8 mouse cellular contexts compared by ENCODE assay signal in the genomic region with DNA sequence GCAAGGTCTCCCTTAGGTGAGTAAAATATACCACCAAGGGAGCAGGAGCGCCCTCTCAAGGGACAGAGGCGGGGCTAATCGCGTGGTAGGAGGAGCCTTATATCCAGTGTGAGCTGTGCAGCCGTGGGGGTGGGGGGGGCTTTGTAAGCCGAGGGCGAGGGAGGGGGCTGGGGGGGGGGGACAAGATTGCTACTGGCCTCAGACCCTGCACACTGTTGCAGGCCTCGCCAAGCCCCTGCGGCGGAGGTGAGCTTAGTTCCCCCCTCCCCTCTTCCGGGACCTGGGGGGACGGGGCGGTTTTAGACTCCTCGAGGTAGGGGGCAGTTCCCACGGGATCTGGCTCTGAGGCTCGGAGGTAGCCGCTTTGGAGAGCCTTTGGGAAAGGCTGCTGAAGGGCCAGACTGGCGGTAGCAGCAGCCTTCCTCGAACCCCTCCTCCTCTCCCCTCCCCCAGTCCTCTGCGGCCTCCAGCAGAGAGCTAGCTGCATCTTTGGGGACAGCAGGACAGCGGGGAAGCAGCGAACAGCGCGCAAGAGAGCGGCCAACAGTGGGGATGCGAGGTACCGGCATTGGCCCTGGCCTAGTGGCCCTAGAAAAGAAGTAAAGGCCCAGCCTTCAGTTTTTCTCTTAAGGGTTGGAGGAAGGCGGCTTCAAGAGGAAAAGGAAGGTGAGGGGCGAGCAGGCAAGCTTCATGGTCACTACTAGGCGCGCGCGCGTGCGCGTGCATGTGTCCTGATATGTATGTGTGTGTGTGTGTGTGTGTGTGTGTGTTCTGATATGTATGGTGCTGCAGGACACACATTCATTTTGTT. TPM values are rescaled to one million over a fixed set of nuclear protein-coding genes. Genes with fewer than 3 reads are reported as not detected.
DNase-seq lines count a peak whose midpoint lies in the region; ATAC-seq lines count a peak whose summit lies in the region.

Huwe1 (plus strand) TSS at position 107 of the 811 bp plus-strand sequence.

- H3K9me3 ChIP-seq in erythroblast, embryonic 14.5 days (ENCODE audit: control insufficient read depth, low read length): peaks cover 16% of the 10 kb centered on the region
- 0 out of 2 replicates have a peak, but pooled peaks cover 4% of the 10 kb centered on the region for H3K9me3 ChIP-seq in heart, embryonic 12.5 days (replicated peaks)
- no peaks in the 10 kb centered on the region for H3K9me3 ChIP-seq in kidney, embryonic 16.5 days (ENCODE audit: low read length)
- no peaks in the 10 kb centered on the region for H3K9me3 ChIP-seq in liver, embryonic 11.5 days (ENCODE audit: control insufficient read depth, low read length)

- 16% methylated on average over 33 of the region's 36 CpGs for WGBS in heart, embryonic 12.5 days
- 13% methylated on average over 31 of the region's 36 CpGs for WGBS in kidney, embryonic 16.5 days
- 13% methylated on average over 35 of the region's 36 CpGs for WGBS in liver, embryonic 11.5 days

- peaks cover 5% of the 10 kb centered on the region; the same call in 1 of the 2 replicates for H3K27me3 ChIP-seq in erythroblast, embryonic 14.5 days (ENCODE audit: control insufficient read depth)
- no peaks in the 10 kb centered on the region for H3K27me3 ChIP-seq in heart, embryonic 12.5 days (replicated peaks)
- H3K27me3 ChIP-seq in kidney, embryonic 16.5 days (ENCODE audit: insufficient read depth, low read length): peaks cover 4% of the 10 kb centered on the region; the same call in 1 of the 2 replicates
- no peaks in the 10 kb centered on the region; the same call in 1 of the 2 replicates for H3K27me3 ChIP-seq in liver, embryonic 11.5 days (replicated peaks; ENCODE audit: control insufficient read depth, insufficient read depth, low read length)
- H3K27me3 ChIP-seq in splenic B cell, adult 2 months (ENCODE audit: control insufficient read depth, insufficient read depth, low read length, poor library complexity, severe bottlenecking): no peaks in the 10 kb centered on the region

- peak within 1 kb of the TSS; percentile 55 for H3K4me2 ChIP-seq in heart, embryonic 12.5 days
- H3K4me2 ChIP-seq in kidney, embryonic 16.5 days (replicated peaks; ENCODE audit: low read depth, low read length): peak within 1 kb of the TSS; percentile 49
- H3K4me2 ChIP-seq in liver, embryonic 11.5 days: peak within 1 kb of the TSS; percentile 69

- peak; percentile 69 for DNase-seq in CD4-positive helper T cell, adult 2 months (ENCODE audit: low read depth, low spot score)
- DNase-seq in brain, adult 2 months (ENCODE audit: low read depth, low spot score): peak; percentile 82
- DNase-seq in liver, embryonic 11.5 days (ENCODE audit: low spot score): peak; percentile 81
- DNase-seq in naive thymus-derived CD4-positive, alpha-beta T cell, adult 2 months (ENCODE audit: low read depth): peak; percentile 74
- DNase-seq in splenic B cell, adult 2 months (ENCODE audit: low read depth, low spot score): peak; percentile 63

- peak within 1 kb of the TSS; percentile 97 for H3K27ac ChIP-seq in heart, embryonic 12.5 days (ENCODE audit: poor library complexity, severe bottlenecking)
- H3K27ac ChIP-seq in kidney, embryonic 16.5 days (ENCODE audit: low read length): peak within 1 kb of the TSS; percentile 96
- H3K27ac ChIP-seq in liver, embryonic 11.5 days (ENCODE audit: low read depth, low read length): peak within 1 kb of the TSS; percentile 86

- peak; percentile 62 for ATAC-seq in heart, embryonic 12.5 days (ENCODE audit: insufficient number of reproducible peaks, low FRiP score)
- peak; percentile 70 for ATAC-seq in kidney, embryonic 16.5 days (ENCODE audit: low FRiP score, low TSS enrichment)
- peak; percentile 54 for ATAC-seq in liver, embryonic 11.5 days (replicated peaks; ENCODE audit: low FRiP score)

- H3K9ac ChIP-seq in heart, embryonic 12.5 days: peak within 1 kb of the TSS; percentile 70
- peak within 1 kb of the TSS; percentile 78 for H3K9ac ChIP-seq in kidney, embryonic 16.5 days (replicated peaks; ENCODE audit: low read length)
- H3K9ac ChIP-seq in liver, embryonic 11.5 days (ENCODE audit: low read depth, low read length): peak within 1 kb of the TSS; percentile 74

- peak within 1 kb of the TSS; percentile 90 for H3K4me3 ChIP-seq in erythroblast, embryonic 14.5 days (replicated peaks)
- H3K4me3 ChIP-seq in heart, embryonic 12.5 days: peak within 1 kb of the TSS; percentile 70
- H3K4me3 ChIP-seq in kidney, embryonic 16.5 days (ENCODE audit: low read length): peak within 1 kb of the TSS; percentile 63
- H3K4me3 ChIP-seq in liver, embryonic 11.5 days (ENCODE audit: low read depth, low read length): peak within 1 kb of the TSS; percentile 65

- H3K36me3 ChIP-seq in erythroblast, embryonic 14.5 days (ENCODE audit: control insufficient read depth): no peaks in the 10 kb centered on the region
- no peaks in the 10 kb centered on the region for H3K36me3 ChIP-seq in heart, embryonic 12.5 days
- no peaks in the 10 kb centered on the region for H3K36me3 ChIP-seq in kidney, embryonic 16.5 days (ENCODE audit: insufficient read depth, low read length)
- H3K36me3 ChIP-seq in liver, embryonic 11.5 days (ENCODE audit: control insufficient read depth, insufficient read depth, low read length): no peaks in the 10 kb centered on the region
- no peaks in the 10 kb centered on the region for H3K36me3 ChIP-seq in splenic B cell, adult 2 months (ENCODE audit: control insufficient read depth, insufficient read depth, low read length, poor library complexity, severe bottlenecking)

- peaks cover 21% of the 10 kb centered on the region for H3K4me1 ChIP-seq in erythroblast, embryonic 14.5 days (ENCODE audit: control insufficient read depth)
- H3K4me1 ChIP-seq in heart, embryonic 12.5 days (replicated peaks): no peaks in the 10 kb centered on the region
- H3K4me1 ChIP-seq in kidney, embryonic 16.5 days (ENCODE audit: insufficient read depth, low read length): no peaks in the 10 kb centered on the region
- H3K4me1 ChIP-seq in liver, embryonic 11.5 days (replicated peaks; ENCODE audit: control insufficient read depth, insufficient read depth, low read length): no peaks in the 10 kb centered on the region

RNA-seq across cellular contexts. Expression of gene Huwe1, which starts in this region (rescaled TPM):
- polyA plus RNA-seq in erythroblast, embryonic 14.5 days (2012): 0.88 and 0.98 TPM in 2 replicates
- 41.9 and 47.5 TPM in 2 replicates for polyA plus RNA-seq in heart, embryonic 12.5 days (2016; fragmentation: Nextera tagmentation; extraction: Ambion mirVana)
- 52.4 and 54.2 TPM in 2 replicates for polyA plus RNA-seq in kidney, embryonic 16.5 days (2015; fragmentation: Nextera tagmentation; extraction: Ambion mirVana)
- 35.4 and 41.2 TPM in 2 replicates for polyA plus RNA-seq in liver, embryonic 11.5 days (2014; fragmentation: Nextera tagmentation; extraction: Ambion mirVana)

Comparison
In these comparisons a context has a peak if more than half of its experiments do, and no peak if none do; other contexts are left out.
1. Peak in every context shown above with its lines: DNase-seq, ATAC-seq, H3K4me3 ChIP-seq and H3K27ac ChIP-seq.
2. RNA of gene Huwe1 (polyA plus RNA-seq): 52.4 to 54.2 TPM in kidney, embryonic 16.5 days, 41.9 to 47.5 TPM in heart, embryonic 12.5 days and 35.4 to 41.2 TPM in liver, embryonic 11.5 days; 0.88 to 0.98 TPM in erythroblast, embryonic 14.5 days; every median in the first group is over 10 times any median in the second.